ENCODE assay signal across 8 mouse cellular contexts in the genomic region with DNA sequence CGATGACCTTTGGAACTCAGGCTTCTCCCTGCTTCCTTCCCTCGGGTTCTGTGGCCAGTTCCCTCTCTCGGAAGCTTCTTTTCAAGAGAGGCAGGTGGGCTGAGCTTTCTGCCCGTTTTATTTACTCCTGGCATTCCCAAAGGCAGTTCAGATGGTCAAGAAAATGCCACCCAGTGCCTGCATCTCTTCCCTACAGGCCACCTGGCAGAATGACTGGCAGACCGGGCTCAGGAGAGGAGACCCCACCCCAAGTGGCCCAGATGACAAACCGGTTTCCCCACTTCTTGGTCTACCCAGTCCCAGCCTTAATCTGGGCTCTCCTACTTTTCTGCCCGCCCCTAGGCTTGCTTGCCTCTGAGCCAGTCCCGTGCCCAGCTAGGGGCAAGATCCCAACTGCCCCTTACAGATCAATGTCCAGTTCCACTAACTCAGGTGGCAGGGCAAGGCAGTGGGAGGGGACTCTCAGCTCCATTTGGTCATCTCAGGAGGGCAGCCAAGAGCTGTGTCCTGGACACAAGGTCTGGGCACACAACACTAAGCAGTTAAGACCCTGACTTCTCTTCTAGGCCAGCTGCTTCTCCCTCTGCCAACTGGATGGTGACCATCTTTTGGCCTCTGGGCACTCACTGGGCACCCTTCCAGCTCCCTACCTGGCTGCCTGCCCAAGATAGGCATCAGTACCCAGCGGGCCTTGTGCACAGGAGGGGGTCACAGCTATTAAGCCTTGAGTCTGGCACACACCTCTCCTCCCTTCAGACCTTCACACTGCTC. TPM values are rescaled to one million over a fixed set of nuclear protein-coding genes. Genes with fewer than 3 reads are reported as not detected.
DNase-seq lines count a peak whose midpoint lies in the region; TF ChIP-seq lines count a peak whose summit lies in the region.

A gene (minus strand): TSS at position 51 of the 771 bp plus-strand sequence.

- no peak for TF ChIP-seq POLR2A in embryonic fibroblast, embryonic 13.5 days (IDR thresholded peaks at IDR 0.05; ENCODE audit: low read depth, low read length)

- intact Hi-C loops in heart, postnatal 10 days (cut with DNase I) = loop anchor here (5.0 kb wide), 2 partner anchors 41 to 44 kb away; no protein-coding TSS in a partner anchor

- H3K4me3 ChIP-seq in embryonic fibroblast, embryonic 13.5 days (ENCODE audit: insufficient read depth, low read length) = peak within 1 kb of the TSS; percentile 35

- TF ChIP-seq CTCF in embryonic fibroblast, embryonic 13.5 days (IDR thresholded peaks at IDR 0.05; ENCODE audit: borderline replicate concordance, insufficient read depth, low read length) = no peak

- no peak within 1 kb of the TSS for H3K27ac ChIP-seq in embryonic fibroblast, embryonic 13.5 days (ENCODE audit: insufficient read depth, low read length)

- no peaks in the 10 kb centered on the region for H3K4me1 ChIP-seq in embryonic fibroblast, embryonic 13.5 days (ENCODE audit: control insufficient read depth, insufficient read depth, low read length)

- peak; percentile 79 for DNase-seq in urinary bladder, postnatal 14 days (ENCODE audit: low spot score)
- DNase-seq in urinary bladder, postnatal 25 days (ENCODE audit: low spot score) = no peak
- DNase-seq in heart, postnatal 10 days = peak; percentile 64 to 69
- peak; percentile 78 to 85 for DNase-seq in kidney, postnatal 4 days
- DNase-seq in lung, adult 18-20 months = peak; percentile 66 to 79
- peak; percentile 73 for DNase-seq in right cerebral cortex, postnatal 14 days
- DNase-seq in urinary bladder, adult 2 months (ENCODE audit: low spot score) = no peak

RNA-seq across cellular contexts. Expression of the gene that starts here (rescaled TPM):
- polyA plus RNA-seq in embryonic fibroblast, embryonic 13.5 days (2011; ENCODE audit: insufficient read length, low read depth, missing spikeins) = 0.18 TPM in 1 of 2 replicates, not detected in the other
- under 1 TPM; 0.19 to 0.20 TPM for total RNA-seq in heart, postnatal 10 days (2021)
- 1.4 and 1.6 TPM in 2 replicates for polyA plus RNA-seq in urinary bladder, adult 2 months (2012; rRNA removed)

Comparison
In these comparisons a context has a peak if more than half of its experiments do, and no peak if none do; other contexts are left out.
1. DNase-seq: peak in urinary bladder, postnatal 14 days (single experiment), kidney, postnatal 4 days (2 of 2), lung, adult 18-20 months (2 of 2) and right cerebral cortex, postnatal 14 days (single experiment); none in urinary bladder, postnatal 25 days (single experiment) and urinary bladder, adult 2 months (single experiment).
2. Peak in DNase-seq in heart, postnatal 10 days; RNA of the gene not detected or under 1 TPM.